Mouse (Mus musculus): ENCODE measurements around the gene Dynlt1b. TPM values are rescaled to one million over a fixed set of nuclear protein-coding genes. Genes with fewer than 3 reads are reported as not detected.
"Not testable (repeated sequence)": the region's sequence is repeated elsewhere in the genome, so short reads cannot be mapped to it uniquely, and the experiment has no call there.

The Dynlt1b gene
- total RNA-seq, 2 experiments from 2014 or later, result 43.0 to 50.4 TPM

GRCm38 (mm10) chr17:6456614-6457402 lies 26.9 kb downstream of the Dynlt1b start:
- DNase-seq (ENCODE audit: low spot score), result not testable (repeated sequence)

DNA sequence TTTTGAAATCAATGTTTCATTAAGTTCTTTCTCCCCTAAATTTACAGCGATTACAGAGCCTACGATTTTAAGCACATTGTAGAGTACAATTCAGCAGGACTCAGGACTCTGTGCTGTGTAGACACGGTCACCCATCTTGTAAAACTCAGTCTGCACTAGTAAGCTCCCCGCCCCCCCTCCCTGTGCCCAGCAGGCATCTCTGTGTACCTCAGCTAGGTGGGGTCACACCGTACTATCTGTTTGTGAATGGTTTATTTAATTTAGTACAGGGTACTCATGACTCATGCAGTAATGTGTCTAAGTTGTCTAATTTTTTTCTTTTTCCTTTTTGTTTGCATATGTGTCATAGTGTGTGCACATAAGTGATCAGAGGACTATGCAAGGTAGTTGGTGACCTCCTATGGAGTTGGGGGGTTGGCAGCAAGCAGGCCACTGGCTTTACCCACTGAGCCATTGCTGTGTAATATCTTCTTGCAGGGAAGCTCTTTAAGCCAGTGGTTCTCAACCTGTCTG lies 31.2 kb downstream of the Dynlt1b start:
- not testable (repeated sequence) for DNase-seq (ENCODE audit: low spot score)

DNA sequence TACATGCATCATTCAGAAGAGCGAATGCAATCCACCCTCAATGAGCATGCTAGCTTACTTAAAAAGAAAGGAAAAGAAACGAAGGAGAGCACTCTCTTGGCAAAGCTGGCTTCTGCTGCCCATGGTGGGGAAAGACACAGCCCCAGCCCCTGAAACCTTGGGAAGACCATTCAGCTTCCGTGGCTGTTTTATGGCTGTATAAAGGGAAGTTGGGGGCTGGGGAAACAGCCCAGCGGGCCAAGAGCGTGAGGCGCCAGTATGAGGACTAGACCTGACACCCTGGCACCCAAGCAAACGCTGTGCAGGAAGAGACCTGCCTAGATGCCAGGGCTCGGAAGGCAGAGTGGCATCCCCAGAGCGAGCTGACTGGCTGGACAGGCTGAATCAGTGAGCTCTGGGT lies 35.8 kb downstream of the Dynlt1b start:
- DNase-seq (ENCODE audit: low spot score), result not testable (repeated sequence)

DNA sequence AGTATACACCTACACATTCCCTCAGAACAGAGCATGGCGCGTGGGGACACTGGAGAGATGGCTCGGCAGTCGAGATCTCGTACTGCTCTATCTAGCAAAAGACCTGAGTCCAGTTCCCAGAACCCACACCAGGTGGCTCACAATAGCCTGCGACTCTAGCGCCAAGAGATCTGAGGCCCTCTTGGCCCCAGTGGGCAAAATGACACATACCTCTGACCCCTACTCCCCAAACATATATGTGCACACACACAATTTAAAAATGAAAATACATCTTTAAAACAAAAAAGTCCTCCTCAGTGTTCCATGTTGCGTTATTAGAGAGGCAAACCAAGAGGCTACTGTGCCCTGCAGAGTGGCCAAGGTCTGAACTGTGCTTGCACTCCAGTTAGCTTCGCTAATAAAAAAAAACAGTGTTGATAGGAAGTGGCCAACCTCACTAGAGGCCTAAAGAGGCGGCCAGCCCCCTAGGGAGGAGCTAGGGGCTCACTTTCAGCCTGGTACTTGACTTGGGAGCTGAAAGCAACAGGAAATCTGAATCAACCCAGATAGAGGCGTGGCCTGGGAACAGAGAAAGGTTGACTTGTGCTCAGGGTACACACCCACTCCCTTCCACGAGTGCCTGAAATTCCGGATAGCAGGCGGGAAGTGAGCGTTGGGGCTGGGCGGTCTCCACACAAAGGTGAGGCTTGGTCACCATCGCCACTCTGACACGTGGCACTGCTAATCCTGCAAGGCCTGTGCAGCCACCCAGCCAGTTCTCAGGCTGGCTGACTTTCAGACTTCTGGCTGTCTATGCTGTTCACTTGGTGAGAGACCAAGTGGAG lies 37.9 kb downstream of the Dynlt1b start:
- DNase-seq (ENCODE audit: low spot score), result not testable (repeated sequence)

GRCm38 (mm10) chr17:6470031-6470430 lies 40.1 kb downstream of the Dynlt1b start:
- not testable (repeated sequence) for DNase-seq (ENCODE audit: low spot score)

GRCm38 (mm10) chr17:6470671-6471070 lies 40.8 kb downstream of the Dynlt1b start:
- not testable (repeated sequence) for DNase-seq (ENCODE audit: low spot score)

DNA sequence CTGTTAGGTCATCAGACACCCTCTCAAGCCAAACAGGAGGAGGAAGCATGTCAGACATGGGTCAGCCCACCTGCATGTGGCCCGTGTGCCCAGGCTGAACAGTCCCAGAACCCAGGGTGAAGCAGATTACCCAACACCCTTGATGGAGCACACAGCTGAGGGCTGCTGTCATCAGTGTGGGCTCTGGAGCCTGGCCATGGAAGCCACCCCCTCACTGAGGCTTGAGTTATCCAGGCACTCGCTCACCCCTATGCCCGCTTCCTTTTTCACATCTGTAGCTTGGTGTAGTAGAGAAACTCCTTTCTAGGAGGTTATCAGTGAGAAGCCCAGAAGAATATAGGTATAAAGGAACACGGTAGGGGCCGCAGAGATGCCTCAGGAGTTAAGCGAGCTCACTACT lies 45.4 kb downstream of the Dynlt1b start:
- not testable (repeated sequence) for DNase-seq (ENCODE audit: low spot score)

DNA sequence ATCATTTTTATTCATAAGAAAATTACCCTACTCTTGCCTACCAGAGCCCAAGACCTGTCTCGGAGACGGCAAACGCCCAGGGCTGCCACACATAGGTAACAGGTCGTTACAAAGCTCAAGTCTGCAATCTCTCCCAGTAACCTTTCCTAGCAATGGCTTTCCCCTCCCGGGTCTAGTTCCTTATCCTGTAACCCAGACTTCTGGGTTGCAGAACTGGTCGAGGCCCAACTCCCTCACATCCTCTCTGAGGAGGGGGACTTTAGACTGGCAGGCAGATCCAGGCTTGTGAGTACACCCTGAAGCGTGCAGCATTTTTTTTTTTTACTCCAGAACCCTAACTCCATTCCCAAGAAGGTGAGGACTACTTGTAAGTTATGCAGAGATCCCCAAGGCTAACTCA lies 46.0 kb downstream of the Dynlt1b start:
- DNase-seq (ENCODE audit: low spot score), result not testable (repeated sequence)

DNA sequence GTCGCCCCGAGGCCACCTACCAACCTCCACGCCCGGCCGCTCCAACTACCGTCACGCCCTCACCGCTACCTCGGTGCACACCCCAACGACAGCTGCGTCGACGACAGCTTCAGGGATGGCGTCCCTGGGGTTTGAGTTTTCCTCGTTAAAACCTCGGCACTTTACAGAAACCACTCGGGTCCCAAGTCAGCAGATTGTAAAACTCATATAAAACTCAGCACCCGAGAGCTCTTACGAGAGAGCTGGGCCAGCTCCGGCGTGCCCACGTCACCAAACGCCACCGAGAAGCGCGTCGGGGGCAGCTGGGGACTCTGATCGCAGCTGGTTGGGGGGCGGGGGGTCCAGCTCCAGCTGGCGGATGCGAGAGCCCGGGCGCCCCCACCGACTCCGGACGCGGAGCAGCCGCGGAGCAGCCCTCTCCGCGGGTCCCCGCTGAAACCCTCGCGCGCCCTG lies 46.6 kb downstream of the Dynlt1b start:
- not testable (repeated sequence) for DNase-seq (ENCODE audit: low spot score)

DNA sequence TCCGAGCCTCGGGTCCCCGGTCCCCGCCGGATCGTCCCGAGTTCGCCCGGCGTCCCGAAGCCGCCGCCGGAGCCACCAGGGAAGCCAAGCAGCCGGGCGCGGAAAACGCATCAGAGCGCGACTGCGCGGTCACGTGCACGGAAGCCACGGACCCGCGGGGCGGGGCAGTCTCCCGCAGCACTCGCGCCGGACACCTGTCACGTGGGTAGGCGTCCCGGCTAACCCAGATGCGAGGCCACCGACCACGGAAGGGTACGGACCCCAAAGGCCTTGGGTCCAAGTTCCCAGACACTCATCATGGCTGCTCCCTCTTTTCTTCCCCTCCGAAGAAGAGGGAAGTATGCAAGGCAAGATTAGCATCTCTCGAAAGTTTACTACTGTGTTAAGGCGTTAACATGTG lies 47.1 kb downstream of the Dynlt1b start:
- DNase-seq (ENCODE audit: low spot score), result not testable (repeated sequence)

DNA sequence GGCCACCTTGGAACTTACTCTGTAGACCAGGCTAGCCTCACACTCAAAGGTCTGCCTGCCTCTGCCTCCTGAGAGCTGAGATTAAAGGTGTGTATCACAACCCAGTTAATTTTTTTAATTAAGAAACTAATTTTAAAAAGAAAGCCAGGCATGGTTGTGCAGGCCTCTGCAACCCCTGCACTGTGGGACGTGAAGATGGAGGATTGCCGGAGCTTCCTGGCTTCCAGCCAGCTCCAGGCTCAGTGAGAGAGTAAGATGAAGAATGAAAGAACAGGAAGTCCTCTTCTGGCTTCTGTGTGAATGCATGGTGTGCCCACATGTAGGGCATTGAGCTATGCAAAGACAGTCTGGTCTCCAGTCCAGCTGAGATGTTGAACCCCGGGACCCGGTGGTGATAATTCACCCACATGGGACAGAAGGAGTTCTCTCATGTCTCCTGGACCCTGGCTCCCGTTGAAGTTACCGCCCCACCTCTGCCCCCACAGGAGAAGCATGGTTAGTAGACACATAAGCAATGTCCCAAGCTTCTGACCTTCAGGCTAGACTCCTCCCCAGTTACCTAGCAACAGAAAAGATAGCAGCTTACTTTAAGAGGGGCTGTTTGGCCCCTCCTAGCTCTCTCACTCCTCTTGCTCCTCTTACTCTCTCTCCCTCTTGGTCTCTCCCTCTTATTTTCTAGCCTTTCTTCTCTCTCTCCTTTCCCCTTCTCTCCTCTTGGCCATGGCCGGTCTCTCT lies 51.1 kb downstream of the Dynlt1b start:
- DNase-seq (ENCODE audit: low spot score), result not testable (repeated sequence)

DNA sequence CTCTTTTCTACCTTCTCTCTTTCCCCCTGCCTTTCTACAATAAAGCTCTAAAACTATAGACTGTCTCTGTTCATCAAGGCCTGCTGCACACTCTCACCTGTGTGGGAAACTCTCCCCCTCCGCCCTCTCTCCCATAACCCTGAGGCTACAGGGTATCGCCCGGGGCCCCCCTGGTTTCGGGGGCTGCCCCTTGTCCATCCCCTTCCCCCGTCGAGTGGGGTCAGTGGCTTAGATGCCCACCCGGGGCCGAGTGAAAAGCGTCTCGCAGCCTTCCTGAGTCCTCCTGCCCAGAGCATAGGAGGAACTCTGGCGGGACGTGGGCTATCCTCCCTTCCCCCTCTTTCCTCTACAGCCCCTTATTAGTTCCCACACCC lies 51.7 kb downstream of the Dynlt1b start:
- DNase-seq (ENCODE audit: low spot score), result not testable (repeated sequence)

- DNase-seq (ENCODE audit: low spot score), result not testable (repeated sequence)
These were observed 52.3 kb downstream of the Dynlt1b start for GRCm38 (mm10) chr17:6482248-6482647.

Other genes starting within 250 kb of the Dynlt1b start
- 1 to 10 TPM; 3.7 to 4.2 TPM for gene Tmem181a, start 173.3 kb upstream of the Dynlt1b start, total RNA-seq (2021)
- gene Dynlt1a, start 112.6 kb upstream of the Dynlt1b start, total RNA-seq (2021), result 1 to 10 TPM; 3.3 TPM
- 1 to 10 TPM; 1.4 to 1.6 TPM for gene Dynlt1c, start 171.6 kb downstream of the Dynlt1b start, total RNA-seq (2021)
- gene Dynlt1f, start 225.8 kb downstream of the Dynlt1b start, total RNA-seq (2021), result 10 to 100 TPM; 41.3 to 45.1 TPM
- under 1 TPM; 0.14 to 0.47 TPM for gene Sytl3, start 229.0 kb downstream of the Dynlt1b start, total RNA-seq (2021)

Measured in gastrocnemius, adult 18-20 months (tissue).